In genomic region chr9:105976871-105977270, GRCm38 (mm10) we compare ENCODE assay signal across 22 mouse cellular contexts. TPM values are rescaled to one million over a fixed set of nuclear protein-coding genes. Genes with fewer than 3 reads are reported as not detected.
DNase-seq lines count a peak whose midpoint lies in the region; ATAC-seq lines count a peak whose summit lies in the region.
"Had no signal": no experiment of that assay in that cellular context is flagged by ENCODE, and none has a peak within 500 bp of the region (broad histone marks: within the 10 kb centered on the region; RNA-seq: fewer than 3 reads in every experiment).

No protein-coding gene starts in this region.

- no peak for DNase-seq in liver, embryonic 11.5 days (ENCODE audit: low spot score)
- DNase-seq in neural tube, embryonic 10.5 days (ENCODE audit: extremely low spot score, low spot score): no peak
- DNase-seq in right cerebral cortex, adult 2 months (ENCODE audit: low spot score in 2 of 2): no peak
- no peak for DNase-seq in retina, embryonic 14.5 days (ENCODE audit: low spot score)
- DNase-seq: adrenal gland, postnatal 10 days; cerebellum, adult 2 months; cerebellum, postnatal 25 days; gastrocnemius, postnatal 36 days; heart, postnatal 36 days; kidney, postnatal 36 days; lung, postnatal 4 days; right cerebral cortex, postnatal 25 days; spleen, adult 18-20 months; thymus, postnatal 25 days had no signal

- 20% methylated on average over 13 of the region's 13 CpGs for WGBS in liver, embryonic 11.5 days
- 24% methylated on average over 13 of the region's 13 CpGs for WGBS in liver, embryonic 12.5 days (ENCODE audit: insufficient replicate concordance)
- WGBS in neural tube, embryonic 15.5 days: 6% methylated on average over 13 of the region's 13 CpGs
- 17% methylated on average over 13 of the region's 13 CpGs for WGBS in intestine, embryonic 15.5 days
- 21% methylated on average over 13 of the region's 13 CpGs for WGBS in stomach, embryonic 16.5 days

- H3K9me3 ChIP-seq in liver, embryonic 11.5 days (ENCODE audit: control insufficient read depth, low read length): no peaks in the 10 kb centered on the region
- H3K9me3 ChIP-seq in liver, embryonic 12.5 days (replicated peaks): no peaks in the 10 kb centered on the region
- no peaks in the 10 kb centered on the region for H3K9me3 ChIP-seq in neural tube, embryonic 15.5 days (replicated peaks)
- H3K9me3 ChIP-seq in intestine, embryonic 15.5 days: no peaks in the 10 kb centered on the region
- no peaks in the 10 kb centered on the region for H3K9me3 ChIP-seq in stomach, embryonic 16.5 days (replicated peaks; ENCODE audit: control insufficient read depth, low read length)
- H3K9me3 ChIP-seq: embryonic facial prominence, embryonic 12.5 days; heart, embryonic 15.5 days; hindbrain, embryonic 13.5 days had no signal

- H3K4me3 ChIP-seq in liver, embryonic 11.5 days (ENCODE audit: low read depth, low read length): no peak overlapping the region
- no peak overlapping the region for H3K4me3 ChIP-seq in liver, embryonic 12.5 days
- no peak overlapping the region for H3K4me3 ChIP-seq in neural tube, embryonic 15.5 days (replicated peaks)
- no peak overlapping the region for H3K4me3 ChIP-seq in intestine, embryonic 15.5 days (replicated peaks)
- no peak overlapping the region for H3K4me3 ChIP-seq in stomach, embryonic 16.5 days (replicated peaks; ENCODE audit: low read length)
- H3K4me3 ChIP-seq: embryonic facial prominence, embryonic 12.5 days; heart, embryonic 15.5 days; hindbrain, embryonic 13.5 days had no signal

- H3K36me3 ChIP-seq in liver, embryonic 11.5 days (ENCODE audit: control insufficient read depth, insufficient read depth, low read length): no peaks in the 10 kb centered on the region
- H3K36me3 ChIP-seq in liver, embryonic 12.5 days: no peaks in the 10 kb centered on the region
- no peaks in the 10 kb centered on the region for H3K36me3 ChIP-seq in neural tube, embryonic 15.5 days
- H3K36me3 ChIP-seq in intestine, embryonic 15.5 days: no peaks in the 10 kb centered on the region
- no peaks in the 10 kb centered on the region for H3K36me3 ChIP-seq in stomach, embryonic 16.5 days (ENCODE audit: control insufficient read depth, insufficient read depth, low read length)
- H3K36me3 ChIP-seq: embryonic facial prominence, embryonic 12.5 days; heart, embryonic 15.5 days; hindbrain, embryonic 13.5 days had no signal

- no peak for ATAC-seq in liver, embryonic 11.5 days (replicated peaks; ENCODE audit: low FRiP score)
- no peak for ATAC-seq in liver, embryonic 12.5 days
- no peak for ATAC-seq in neural tube, embryonic 15.5 days (ENCODE audit: low FRiP score)
- no peak for ATAC-seq in intestine, embryonic 15.5 days
- ATAC-seq in stomach, embryonic 16.5 days (ENCODE audit: insufficient read depth, low FRiP score): no peak

- no peak overlapping the region for H3K9ac ChIP-seq in liver, embryonic 11.5 days (ENCODE audit: low read depth, low read length)
- no peak overlapping the region for H3K9ac ChIP-seq in liver, embryonic 12.5 days
- no peak overlapping the region for H3K9ac ChIP-seq in neural tube, embryonic 15.5 days (replicated peaks)
- H3K9ac ChIP-seq in intestine, embryonic 15.5 days: no peak overlapping the region
- no peak overlapping the region for H3K9ac ChIP-seq in stomach, embryonic 16.5 days (ENCODE audit: low read length)
- H3K9ac ChIP-seq: embryonic facial prominence, embryonic 12.5 days; heart, embryonic 15.5 days; hindbrain, embryonic 13.5 days had no signal

- no peaks in the 10 kb centered on the region; the same call in 1 of the 2 replicates for H3K27me3 ChIP-seq in liver, embryonic 11.5 days (replicated peaks; ENCODE audit: control insufficient read depth, insufficient read depth, low read length)
- H3K27me3 ChIP-seq in liver, embryonic 12.5 days (replicated peaks): peaks cover 4% of the 10 kb centered on the region; the same call in 1 of the 2 replicates
- H3K27me3 ChIP-seq in neural tube, embryonic 15.5 days (replicated peaks): peaks cover 6% of the 10 kb centered on the region; the same call in 1 of the 2 replicates
- H3K27me3 ChIP-seq in intestine, embryonic 15.5 days (replicated peaks): no peaks in the 10 kb centered on the region
- no peaks in the 10 kb centered on the region for H3K27me3 ChIP-seq in stomach, embryonic 16.5 days (ENCODE audit: control insufficient read depth, insufficient read depth, low read length)

- H3K27ac ChIP-seq in liver, embryonic 11.5 days (ENCODE audit: low read depth, low read length): no peak overlapping the region
- no peak overlapping the region for H3K27ac ChIP-seq in liver, embryonic 12.5 days
- no peak overlapping the region for H3K27ac ChIP-seq in neural tube, embryonic 15.5 days (replicated peaks)
- no peak overlapping the region for H3K27ac ChIP-seq in intestine, embryonic 15.5 days
- no peak overlapping the region for H3K27ac ChIP-seq in stomach, embryonic 16.5 days (ENCODE audit: low read length)
- H3K27ac ChIP-seq: embryonic facial prominence, embryonic 12.5 days; heart, embryonic 15.5 days; hindbrain, embryonic 13.5 days had no signal

- no peaks in the 10 kb centered on the region for H3K4me1 ChIP-seq in liver, embryonic 11.5 days (replicated peaks; ENCODE audit: control insufficient read depth, insufficient read depth, low read length)
- H3K4me1 ChIP-seq in liver, embryonic 12.5 days: no peaks in the 10 kb centered on the region
- 0 out of 2 replicates have a peak, but pooled peaks cover 3% of the 10 kb centered on the region for H3K4me1 ChIP-seq in neural tube, embryonic 15.5 days
- no peaks in the 10 kb centered on the region for H3K4me1 ChIP-seq in intestine, embryonic 15.5 days (replicated peaks)
- H3K4me1 ChIP-seq in stomach, embryonic 16.5 days (ENCODE audit: control insufficient read depth, insufficient read depth, low read length): no peaks in the 10 kb centered on the region
- H3K4me1 ChIP-seq: embryonic facial prominence, embryonic 12.5 days; heart, embryonic 15.5 days; hindbrain, embryonic 13.5 days had no signal

- H3K4me2 ChIP-seq in liver, embryonic 11.5 days: peak overlapping the region; percentile 28; the same call in 1 of the 2 replicates
- H3K4me2 ChIP-seq in liver, embryonic 12.5 days: no peak overlapping the region
- H3K4me2 ChIP-seq in neural tube, embryonic 15.5 days: peak overlapping the region; percentile 4; the same call in 1 of the 2 replicates
- peak overlapping the region; percentile 41 for H3K4me2 ChIP-seq in intestine, embryonic 15.5 days (replicated peaks)
- H3K4me2 ChIP-seq in stomach, embryonic 16.5 days (ENCODE audit: low read depth, low read length): 0 out of 2 replicates have a peak overlapping the region, but pooled peaks have one; percentile 17
- H3K4me2 ChIP-seq: embryonic facial prominence, embryonic 12.5 days; heart, embryonic 15.5 days; hindbrain, embryonic 13.5 days had no signal

RNA-seq across cellular contexts. Expression of gene Col6a5, which starts 16.4 kb away (rescaled TPM):
- 0.08 TPM in 1 of 2 replicates, not detected in the other for polyA plus RNA-seq in liver, embryonic 11.5 days (2014; fragmentation: Nextera tagmentation; extraction: Ambion mirVana)
- polyA plus RNA-seq in liver, embryonic 12.5 days (2016; fragmentation: Nextera tagmentation; extraction: Ambion mirVana): not detected in 2 replicates
- 0.04 and 0.17 TPM in 2 replicates for polyA plus RNA-seq in neural tube, embryonic 15.5 days (2015; fragmentation: Nextera tagmentation; extraction: Ambion mirVana)
- 0.98 and 1.6 TPM in 2 replicates for polyA plus RNA-seq in intestine, embryonic 15.5 days (2015; fragmentation: Nextera tagmentation; extraction: Ambion mirVana)
- 8.1 and 12.0 TPM in 2 replicates for polyA plus RNA-seq in stomach, embryonic 16.5 days (2015; fragmentation: Nextera tagmentation; extraction: Ambion mirVana)
- polyA plus RNA-seq: forebrain, embryonic 11.5 days; hindbrain, embryonic 13.5 days had no signal
